Mouse (Mus musculus): ENCODE results near the gene Sla2.

GRCm38 (mm10) chr2:156856311-156856710, 30.7 kb downstream of the Sla2 start:
- TF ChIP-seq POLR2A (IDR thresholded peaks at IDR 0.05; ENCODE audit: low read depth, low read length) = no peak
- no peak for TF ChIP-seq CTCF (IDR thresholded peaks at IDR 0.05; ENCODE audit: borderline replicate concordance, insufficient read depth, low read length)
